Mouse (Mus musculus) lung, adult 2 months (tissue): ENCODE measurements around the gene Tdrd9.

ENCODE experiments used
- CTCF ChIP-seq: fragments of 200-500 bp; IDR thresholded peaks from 2 replicates; pipeline ENCODE4 v1.5.1; 2011; ENCODE audit warnings: mild to moderate bottlenecking, low read length, control low read depth; ENCODE audit not compliant: insufficient read depth
- POLR2A ChIP-seq: fragments of 200-500 bp; IDR thresholded peaks from 2 replicates; pipeline ENCODE4 v1.6.1; 2011; ENCODE audit warnings: low read depth, mild to moderate bottlenecking, control low read depth, low read length, borderline replicate concordance; ENCODE audit errors: extremely low read depth

DNA sequence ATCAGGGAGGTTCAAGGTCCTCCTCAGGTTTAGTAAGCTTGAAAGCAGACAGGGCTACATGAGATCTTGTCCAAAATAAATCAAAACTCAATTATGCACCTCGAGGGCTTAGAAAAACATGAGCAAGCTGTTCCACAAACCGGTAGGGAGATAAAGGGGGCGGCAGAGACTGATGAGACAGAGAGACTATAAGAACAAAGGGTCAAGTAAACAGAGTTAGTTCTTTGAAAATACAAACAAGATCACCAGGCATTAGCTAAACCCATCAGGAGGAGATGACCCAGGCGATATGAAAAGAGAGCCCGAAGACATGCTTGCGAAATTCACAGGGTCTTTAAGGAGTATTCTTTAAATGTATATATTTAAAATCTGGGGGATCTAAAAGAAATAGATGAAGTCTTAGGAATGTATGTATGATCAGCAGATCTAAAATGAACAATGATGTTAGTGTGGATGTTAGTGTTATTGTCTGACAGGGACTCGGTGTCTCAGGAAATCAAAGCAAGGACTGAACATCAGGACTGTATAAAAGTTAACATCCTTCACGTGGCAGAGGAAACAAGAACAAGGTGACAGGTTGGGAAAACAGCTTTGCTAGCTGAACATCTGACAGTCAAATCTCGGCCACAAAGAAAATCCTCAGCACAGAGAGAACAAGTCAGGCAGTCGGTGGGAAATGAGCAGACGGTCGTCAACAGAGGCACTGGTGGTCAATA, 117.4 kb downstream of the Tdrd9 start:
- TF ChIP-seq CTCF: no peak
- TF ChIP-seq POLR2A: no peak
